Mouse (Mus musculus) midbrain, embryonic 14.5 days (tissue): ENCODE results near the gene Ackr3. TPM values are rescaled to one million over a fixed set of nuclear protein-coding genes. Genes with fewer than 3 reads are reported as not detected.
A peak's percentile ranks its signal among the peaks of the same experiment; 100 is the strongest.

Experiments used
- ATAC-seq: fragments of 200-750 bp; cut with Nextera tagmentation; 2 replicates; pipeline ENCODE4 v1.8.0; 2017; ENCODE audit warnings: moderate number of reproducible peaks, moderate library complexity; ENCODE audit not compliant: low FRiP score, low TSS enrichment
- DNase-seq: peaks from one replicate; pipeline ENCODE4 v3.0.0-alpha.2; 2015
- H3K27ac ChIP-seq: fragments of 300-500 bp; sonication (generic); replicated peaks from 2 replicates; pipeline ENCODE4 v1.5.1; 2014; ENCODE audit warnings: mild to moderate bottlenecking, low read depth, low read length, moderate library complexity
- H3K27me3 ChIP-seq: fragments of 300-500 bp; sonication (generic); 2 replicates; pipeline ENCODE4 v1.6.1; 2014; ENCODE audit warnings: low read length, control low read depth, mixed read lengths; ENCODE audit not compliant: control insufficient read depth, insufficient read depth
- H3K36me3 ChIP-seq: fragments of 300-500 bp; sonication (generic); 2 replicates; pipeline ENCODE4 v1.6.1; 2014; ENCODE audit warnings: low read length, control low read depth; ENCODE audit not compliant: control insufficient read depth, insufficient read depth
- H3K4me1 ChIP-seq: fragments of 300-500 bp; sonication (generic); 2 replicates; pipeline ENCODE4 v1.6.1; 2014; ENCODE audit warnings: mild to moderate bottlenecking, antibody characterized with exemption, low read length, control low read depth; ENCODE audit not compliant: control insufficient read depth, insufficient read depth
- H3K4me2 ChIP-seq: fragments of 300-500 bp; sonication (generic); 2 replicates; pipeline ENCODE4 v1.6.1; 2014; ENCODE audit warnings: mild to moderate bottlenecking, low read length, moderate library complexity
- H3K4me3 ChIP-seq: fragments of 300-500 bp; sonication (generic); replicated peaks from 2 replicates; pipeline ENCODE4 v1.5.1; 2014; ENCODE audit warnings: low read depth, low read length
- H3K9ac ChIP-seq: fragments of 300-500 bp; sonication (generic); replicated peaks from 2 replicates; pipeline ENCODE4 v1.6.1; 2014; ENCODE audit warnings: mild to moderate bottlenecking, low read length, moderate library complexity
- H3K9me3 ChIP-seq: fragments of 300-500 bp; sonication (generic); 2 replicates; pipeline ENCODE4 v1.6.1; 2016; ENCODE audit warnings: low read length, control low read depth, mixed read lengths; ENCODE audit not compliant: control insufficient read depth
- WGBS: fragments of 180-500 bp; shearing (Covaris S2); extraction: QIAGEN DNeasy Blood & Tissue Kit; methylation state at CpG from one replicate; pipeline ENCODE4 v1.1.7; 2014; 5-methylcytosine and 5-hydroxymethylcytosine counted together
- polyA plus RNA-seq: library from polyadenylated mRNA; unstranded; fragments of >200 nt; fragmentation: Nextera tagmentation; extraction: Ambion mirVana; gene quantifications from 2 replicates; pipeline ENCODE4 v1.2.1, GENCODE M21; 2014

Gene Ackr3
- polyA plus RNA-seq, 1 experiment from 2014 or later: 13.6 TPM

- Histone ChIP-seq H3K9me3 (no peaks in the 10 kb centered on the region), H3K9ac (no peak overlapping the region), H3K36me3 (no peaks in the 10 kb centered on the region), H3K4me1 (peaks cover 17% of the 10 kb centered on the region), H3K4me3 (no peak overlapping the region), H3K27me3 (no peaks in the 10 kb centered on the region), H3K27ac (no peak overlapping the region), H3K4me2 (no peak overlapping the region)
- no peak for DNase-seq
- no peak for ATAC-seq
- 88% methylated on average over 9 of the region's 9 CpGs for WGBS
These were observed 34.5 kb downstream of the Ackr3 start for GRCm38 (mm10) chr1:90238095-90238888.

GRCm38 (mm10) chr1:90239336-90240225 lies 35.8 kb downstream of the Ackr3 start:
- H3K27ac ChIP-seq: no peak overlapping the region
- H3K4me1 ChIP-seq: 0 out of 2 replicates have a peak, but pooled peaks cover 4% of the 10 kb centered on the region
- no peaks in the 10 kb centered on the region for H3K27me3 ChIP-seq
- no peaks in the 10 kb centered on the region for H3K36me3 ChIP-seq
- DNase-seq: no peak
- H3K4me2 ChIP-seq: no peak overlapping the region
- H3K4me3 ChIP-seq: no peak overlapping the region
- no peak for ATAC-seq
- no peak overlapping the region for H3K9ac ChIP-seq
- WGBS: 89% methylated on average over 16 of the region's 16 CpGs
- H3K9me3 ChIP-seq: no peaks in the 10 kb centered on the region

- no peak overlapping the region for H3K4me2 ChIP-seq
- no peak overlapping the region for H3K4me3 ChIP-seq
- H3K9me3 ChIP-seq: no peaks in the 10 kb centered on the region
- no peak overlapping the region for H3K27ac ChIP-seq
- H3K27me3 ChIP-seq: no peaks in the 10 kb centered on the region
- DNase-seq (no peak), ATAC-seq (no peak)
- 0 out of 2 replicates have a peak, but pooled peaks cover 1% of the 10 kb centered on the region for H3K4me1 ChIP-seq
- no peak overlapping the region for H3K9ac ChIP-seq
- no peaks in the 10 kb centered on the region for H3K36me3 ChIP-seq
- WGBS: 93% methylated on average over 4 of the region's 4 CpGs
These were observed 36.5 kb downstream of the Ackr3 start for GRCm38 (mm10) chr1:90240287-90240686.

GRCm38 (mm10) chr1:90242444-90242989 lies 38.7 kb downstream of the Ackr3 start:
- no peak overlapping the region for H3K4me3 ChIP-seq
- DNase-seq (no peak), ATAC-seq (no peak)
- H3K36me3 ChIP-seq: no peaks in the 10 kb centered on the region
- no peak overlapping the region for H3K4me2 ChIP-seq
- WGBS: 78% methylated on average over 8 of the region's 8 CpGs
- no peaks in the 10 kb centered on the region for H3K27me3 ChIP-seq
- H3K27ac ChIP-seq: no peak overlapping the region
- no peak overlapping the region for H3K9ac ChIP-seq
- no peaks in the 10 kb centered on the region for H3K9me3 ChIP-seq
- H3K4me1 ChIP-seq: no peaks in the 10 kb centered on the region

- Histone ChIP-seq H3K9me3 (no peaks in the 10 kb centered on the region), H3K4me2 (no peak overlapping the region), H3K27ac (no peak overlapping the region), H3K4me3 (no peak overlapping the region), H3K9ac (no peak overlapping the region), H3K4me1 (no peaks in the 10 kb centered on the region), H3K36me3 (no peaks in the 10 kb centered on the region), H3K27me3 (no peaks in the 10 kb centered on the region)
- WGBS: 95% methylated on average over 1 of the region's 1 CpGs
- ATAC-seq (no peak), DNase-seq (no peak)
These were observed 40.8 kb downstream of the Ackr3 start for GRCm38 (mm10) chr1:90244537-90244936.

GRCm38 (mm10) chr1:90245533-90245932 lies 41.8 kb downstream of the Ackr3 start:
- no peak for ATAC-seq

GRCm38 (mm10) chr1:90246035-90246434 lies 42.3 kb downstream of the Ackr3 start:
- no peak overlapping the region for H3K4me3 ChIP-seq
- no peak for ATAC-seq
- no peak overlapping the region for H3K9ac ChIP-seq
- H3K4me1 ChIP-seq: no peaks in the 10 kb centered on the region
- 21% methylated on average over 8 of the region's 8 CpGs for WGBS
- H3K36me3 ChIP-seq: no peaks in the 10 kb centered on the region
- H3K27me3 ChIP-seq: no peaks in the 10 kb centered on the region
- H3K9me3 ChIP-seq: no peaks in the 10 kb centered on the region
- DNase-seq: no peak
- H3K4me2 ChIP-seq: no peak overlapping the region
- no peak overlapping the region for H3K27ac ChIP-seq

More at GRCm38 (mm10) chr1:90245533-90245932, 41.8 kb downstream of the Ackr3 start:
- no peaks in the 10 kb centered on the region for H3K36me3 ChIP-seq
- no peaks in the 10 kb centered on the region for H3K4me1 ChIP-seq
- peak; percentile 23 for DNase-seq
- H3K27me3 ChIP-seq: no peaks in the 10 kb centered on the region
- no peak overlapping the region for H3K4me3 ChIP-seq
- H3K9me3 ChIP-seq: no peaks in the 10 kb centered on the region
- H3K4me2 ChIP-seq: no peak overlapping the region
- WGBS: 80% methylated on average over 7 of the region's 7 CpGs
- H3K27ac ChIP-seq: no peak overlapping the region
- H3K9ac ChIP-seq: no peak overlapping the region

GRCm38 (mm10) chr1:90246800-90247199 lies 43.0 kb downstream of the Ackr3 start:
- H3K4me1 ChIP-seq: peaks cover 3% of the 10 kb centered on the region
- ATAC-seq (no peak), DNase-seq (no peak)
- WGBS: 54% methylated on average over 1 of the region's 1 CpGs
- H3K27ac ChIP-seq: no peak overlapping the region
- H3K27me3 ChIP-seq: no peaks in the 10 kb centered on the region
- no peaks in the 10 kb centered on the region for H3K9me3 ChIP-seq
- H3K36me3 ChIP-seq: no peaks in the 10 kb centered on the region
- no peak overlapping the region for H3K9ac ChIP-seq
- no peak overlapping the region for H3K4me2 ChIP-seq
- H3K4me3 ChIP-seq: no peak overlapping the region
